Mouse (Mus musculus): Measurements from ENCODE around the gene Maml2.

Gene Maml2

GRCm38 (mm10) chr9:13533076-13533707 lies 235.4 kb downstream of the Maml2 start:
- DNase-seq (ENCODE audit: low spot score in 2 of 2), result no peak

GRCm38 (mm10) chr9:13535803-13536202 lies 238.0 kb downstream of the Maml2 start:
- no peak for DNase-seq (ENCODE audit: low spot score in 2 of 2)

GRCm38 (mm10) chr9:13536419-13537261 lies 238.9 kb downstream of the Maml2 start:
- peak; percentile 25 for DNase-seq (ENCODE audit: low spot score in 2 of 2)

GRCm38 (mm10) chr9:13538200-13538599 lies 240.4 kb downstream of the Maml2 start:
- no peak for DNase-seq (ENCODE audit: low spot score in 2 of 2)

- no peak for DNase-seq (ENCODE audit: low spot score in 2 of 2)
Measured at GRCm38 (mm10) chr9:13539535-13539934, 241.8 kb downstream of the Maml2 start.

- DNase-seq (ENCODE audit: low spot score in 2 of 2), result no peak
Measured at GRCm38 (mm10) chr9:13540227-13540626, 242.5 kb downstream of the Maml2 start.

- no peak for DNase-seq (ENCODE audit: low spot score in 2 of 2)
Measured at GRCm38 (mm10) chr9:13540781-13541180, 243.0 kb downstream of the Maml2 start.

GRCm38 (mm10) chr9:13543167-13543566 lies 245.4 kb downstream of the Maml2 start:
- DNase-seq (ENCODE audit: low spot score in 2 of 2), result no peak

GRCm38 (mm10) chr9:13544133-13544532 lies 246.4 kb downstream of the Maml2 start:
- DNase-seq (ENCODE audit: low spot score in 2 of 2), result no peak

GRCm38 (mm10) chr9:13545726-13546125 lies 248.0 kb downstream of the Maml2 start:
- DNase-seq (ENCODE audit: low spot score in 2 of 2), result no peak

- DNase-seq (ENCODE audit: low spot score in 2 of 2), result no peak
Measured at GRCm38 (mm10) chr9:13549911-13550310, 252.2 kb downstream of the Maml2 start.

GRCm38 (mm10) chr9:13552380-13553052 lies 254.8 kb downstream of the Maml2 start:
- DNase-seq (ENCODE audit: low spot score in 2 of 2), result no peak

- DNase-seq (ENCODE audit: low spot score in 2 of 2), result no peak
Measured at GRCm38 (mm10) chr9:13554773-13555172, 257.0 kb downstream of the Maml2 start.

- DNase-seq (ENCODE audit: low spot score in 2 of 2), result no peak
Measured at GRCm38 (mm10) chr9:13555973-13556481, 258.3 kb downstream of the Maml2 start.

GRCm38 (mm10) chr9:13556696-13557095 lies 258.9 kb downstream of the Maml2 start:
- no peak for DNase-seq (ENCODE audit: low spot score in 2 of 2)

GRCm38 (mm10) chr9:13558811-13559372 lies 261.1 kb downstream of the Maml2 start:
- DNase-seq (ENCODE audit: low spot score in 2 of 2), result no peak

- DNase-seq (ENCODE audit: low spot score in 2 of 2), result no peak
Measured at GRCm38 (mm10) chr9:13560651-13561050, 262.9 kb downstream of the Maml2 start.

- no peak for DNase-seq (ENCODE audit: low spot score in 2 of 2)
Measured at GRCm38 (mm10) chr9:13561335-13561734, 263.6 kb downstream of the Maml2 start.

- DNase-seq (ENCODE audit: low spot score in 2 of 2), result no peak
Measured at GRCm38 (mm10) chr9:13563475-13564414, 266.0 kb downstream of the Maml2 start.

- DNase-seq (ENCODE audit: low spot score in 2 of 2), result no peak
Measured at GRCm38 (mm10) chr9:13565343-13566019, 267.7 kb downstream of the Maml2 start.
